Mouse (Mus musculus): Measurements from ENCODE around the gene Klc2. TPM values are rescaled to one million over a fixed set of nuclear protein-coding genes. Genes with fewer than 3 reads are reported as not detected.

Gene Klc2
- polyA plus RNA-seq, 1 experiment: 17.2 TPM

DNA sequence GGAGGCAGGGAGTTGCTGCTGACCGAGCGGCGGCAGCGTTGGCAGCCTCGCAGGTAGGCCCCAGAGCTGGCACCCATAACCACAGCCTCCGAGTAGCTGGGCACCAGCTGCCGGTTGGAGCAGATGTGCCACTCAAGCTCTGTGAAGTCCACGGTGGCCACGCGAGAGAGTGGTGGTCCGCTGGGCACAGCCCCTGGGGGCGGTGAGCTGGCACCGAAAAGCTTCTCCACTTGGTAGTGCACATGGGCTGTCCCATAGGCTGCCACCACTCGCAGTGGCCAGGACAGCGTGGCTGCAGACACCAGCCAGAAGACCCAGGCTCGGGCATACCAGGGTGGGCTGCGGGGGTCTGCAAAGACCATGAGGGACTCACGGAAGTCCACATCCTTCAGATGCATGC, 36.4 kb downstream of the Klc2 start:
- Histone ChIP-seq H3K4me1 (peaks cover 21% of the 10 kb centered on the region), H3K27me3 (replicated peaks) (peaks cover 71% of the 10 kb centered on the region), H3K4me3 (replicated peaks) (no peak overlapping the region), H3K9me3 (no peaks in the 10 kb centered on the region), H3K36me3 (replicated peaks; ENCODE audit: low read length) (no peaks in the 10 kb centered on the region)
- TF ChIP-seq FLI1 (IDR thresholded peaks at IDR 0.05; ENCODE audit: low read length) (no peak), GATA1 (IDR thresholded peaks at IDR 0.05; ENCODE audit: borderline replicate concordance, low read length) (no peak)

GRCm38 (mm10) chr19:5079279-5079678, 39.1 kb downstream of the Klc2 start:
- Histone ChIP-seq H3K9me3 (peaks cover 5% of the 10 kb centered on the region), H3K27me3 (replicated peaks) (peaks cover 65% of the 10 kb centered on the region)

DNA sequence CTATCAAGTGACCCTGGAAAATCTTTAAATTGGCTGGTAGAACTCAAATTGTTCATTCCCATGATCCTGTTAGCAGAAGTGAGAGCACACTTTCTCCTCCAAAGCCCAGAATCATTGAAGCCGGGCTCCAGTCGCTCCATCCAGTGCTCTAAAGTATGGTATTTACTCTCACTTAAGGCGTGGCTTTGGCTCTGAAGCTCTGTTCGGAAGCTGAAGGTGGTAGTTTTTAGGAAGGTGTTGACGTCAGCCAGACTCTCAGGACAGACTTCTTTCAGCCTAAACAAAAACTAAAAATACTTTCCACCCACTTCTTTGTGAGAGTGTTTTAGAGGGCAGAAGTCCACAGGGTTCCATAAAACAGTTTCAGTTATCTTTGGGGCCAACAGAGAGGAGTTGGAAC, 44.8 kb downstream of the Klc2 start:
- Histone ChIP-seq H3K9me3 (peaks cover 5% of the 10 kb centered on the region), H3K4me1 (peaks cover 34% of the 10 kb centered on the region), H3K36me3 (replicated peaks; ENCODE audit: low read length) (no peaks in the 10 kb centered on the region), H3K4me3 (replicated peaks) (no peak overlapping the region), H3K27me3 (replicated peaks) (peaks cover 60% of the 10 kb centered on the region)
- TF ChIP-seq GATA1 (IDR thresholded peaks at IDR 0.05; ENCODE audit: borderline replicate concordance, low read length) (no peak), FLI1 (IDR thresholded peaks at IDR 0.05; ENCODE audit: low read length) (no peak)

More at GRCm38 (mm10) chr19:5079279-5079678, 39.1 kb downstream of the Klc2 start:
- Histone ChIP-seq H3K4me3 (replicated peaks) (no peak overlapping the region), H3K36me3 (replicated peaks; ENCODE audit: low read length) (no peaks in the 10 kb centered on the region), H3K4me1 (peaks cover 10% of the 10 kb centered on the region; the same call in 1 of the 2 replicates)
- TF ChIP-seq GATA1 (IDR thresholded peaks at IDR 0.05; ENCODE audit: borderline replicate concordance, low read length): no peak

- Histone ChIP-seq H3K4me1 (peaks cover 39% of the 10 kb centered on the region), H3K4me3 (replicated peaks) (peak overlapping the region; percentile 92), H3K27me3 (replicated peaks) (peaks cover 61% of the 10 kb centered on the region), H3K9me3 (peaks cover 5% of the 10 kb centered on the region), H3K36me3 (replicated peaks; ENCODE audit: low read length) (no peaks in the 10 kb centered on the region)
- TF ChIP-seq FLI1 (IDR thresholded peaks at IDR 0.05; ENCODE audit: low read length): no peak
- TF ChIP-seq GATA1 (IDR thresholded peaks at IDR 0.05; ENCODE audit: borderline replicate concordance, low read length): no peak
These were observed 45.3 kb downstream of the Klc2 start for GRCm38 (mm10) chr19:5073028-5073427.

DNA sequence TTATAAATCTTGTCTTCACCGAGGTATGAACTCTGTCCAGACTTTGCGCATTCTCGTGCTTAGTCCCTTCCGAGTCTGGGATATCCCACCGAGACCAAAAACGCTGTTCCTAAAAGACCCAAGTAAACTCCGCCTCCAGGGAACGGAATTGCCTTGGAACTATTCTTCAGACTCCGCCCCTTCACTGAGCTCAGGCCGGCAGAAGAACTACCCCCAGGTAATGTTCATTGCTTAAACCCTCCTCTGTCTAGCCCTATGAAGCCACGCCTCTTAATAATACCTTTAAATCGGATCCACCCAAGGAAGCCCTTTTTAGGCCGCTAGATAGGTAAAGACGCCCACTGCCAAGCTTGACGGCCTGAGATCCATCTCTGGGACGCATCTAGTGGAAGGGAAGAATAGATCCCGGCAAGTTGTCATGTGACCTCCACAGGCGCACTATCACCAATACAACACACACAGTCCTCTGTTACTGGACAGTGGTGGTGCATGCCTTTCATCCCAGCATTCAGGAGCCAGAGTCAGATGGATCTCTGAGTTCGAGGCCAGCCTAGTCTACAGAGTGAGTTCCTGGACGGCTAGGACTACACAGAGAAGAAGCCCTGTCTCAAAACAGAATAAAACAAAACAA, 45.9 kb downstream of the Klc2 start:
- Histone ChIP-seq H3K9me3 (peaks cover 5% of the 10 kb centered on the region), H3K27me3 (replicated peaks) (peaks cover 65% of the 10 kb centered on the region), H3K36me3 (replicated peaks; ENCODE audit: low read length) (no peaks in the 10 kb centered on the region), H3K4me3 (replicated peaks) (peak overlapping the region; percentile 92), H3K4me1 (peaks cover 44% of the 10 kb centered on the region)
- TF ChIP-seq GATA1 (IDR thresholded peaks at IDR 0.05; ENCODE audit: borderline replicate concordance, low read length): no peak
- no peak for TF ChIP-seq FLI1 (IDR thresholded peaks at IDR 0.05; ENCODE audit: low read length)

GRCm38 (mm10) chr19:5071545-5072369, 46.6 kb downstream of the Klc2 start:
- TF ChIP-seq FLI1 (IDR thresholded peaks at IDR 0.05; ENCODE audit: low read length): no peak
- TF ChIP-seq GATA1 (IDR thresholded peaks at IDR 0.05; ENCODE audit: borderline replicate concordance, low read length): no peak
- peak overlapping the region; percentile 92 for H3K4me3 ChIP-seq (replicated peaks)
- no peaks in the 10 kb centered on the region for H3K36me3 ChIP-seq (replicated peaks; ENCODE audit: low read length)
- H3K4me1 ChIP-seq: peaks cover 52% of the 10 kb centered on the region
- peaks cover 73% of the 10 kb centered on the region for H3K27me3 ChIP-seq (replicated peaks)
- H3K9me3 ChIP-seq: peaks cover 5% of the 10 kb centered on the region

- H3K36me3 ChIP-seq (replicated peaks; ENCODE audit: low read length): no peaks in the 10 kb centered on the region
- peaks cover 67% of the 10 kb centered on the region for H3K27me3 ChIP-seq (replicated peaks)
- peaks cover 53% of the 10 kb centered on the region for H3K4me1 ChIP-seq
- TF ChIP-seq FLI1 (IDR thresholded peaks at IDR 0.05; ENCODE audit: low read length): no peak
- no peak for TF ChIP-seq GATA1 (IDR thresholded peaks at IDR 0.05; ENCODE audit: borderline replicate concordance, low read length)
- no peaks in the 10 kb centered on the region for H3K9me3 ChIP-seq
- no peak overlapping the region for H3K4me3 ChIP-seq (replicated peaks)
These were observed 47.3 kb downstream of the Klc2 start for GRCm38 (mm10) chr19:5071077-5071476.

- Histone ChIP-seq H3K4me3 (replicated peaks) (no peak overlapping the region), H3K9me3 (no peaks in the 10 kb centered on the region), H3K27me3 (replicated peaks) (peaks cover 71% of the 10 kb centered on the region), H3K36me3 (replicated peaks; ENCODE audit: low read length) (no peaks in the 10 kb centered on the region), H3K4me1 (peaks cover 60% of the 10 kb centered on the region)
- no peak for TF ChIP-seq FLI1 (IDR thresholded peaks at IDR 0.05; ENCODE audit: low read length)
- TF ChIP-seq GATA1 (IDR thresholded peaks at IDR 0.05; ENCODE audit: borderline replicate concordance, low read length): no peak
These were observed 48.4 kb downstream of the Klc2 start for GRCm38 (mm10) chr19:5069978-5070377.

DNA sequence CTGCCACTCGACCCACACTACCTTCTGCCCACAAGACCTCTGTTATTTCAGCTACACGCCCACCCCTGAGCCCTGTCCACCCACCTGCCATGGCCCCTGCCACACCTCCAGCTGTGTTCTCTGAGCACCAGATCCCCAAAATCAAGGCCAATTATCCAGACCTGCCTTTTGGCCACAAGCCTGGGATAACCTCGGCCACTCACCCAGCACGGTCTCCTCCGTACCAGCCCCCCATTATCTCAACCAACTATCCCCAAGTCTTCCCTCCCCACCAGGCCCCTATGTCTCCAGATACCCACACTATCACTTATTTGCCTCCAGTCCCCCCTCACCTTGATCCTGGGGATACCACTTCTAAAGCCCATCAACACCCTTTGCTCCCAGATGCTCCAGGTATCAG, 48.9 kb downstream of the Klc2 start:
- H3K4me1 ChIP-seq: peaks cover 59% of the 10 kb centered on the region
- H3K27me3 ChIP-seq (replicated peaks): peaks cover 72% of the 10 kb centered on the region
- H3K4me3 ChIP-seq (replicated peaks): no peak overlapping the region
- no peaks in the 10 kb centered on the region for H3K36me3 ChIP-seq (replicated peaks; ENCODE audit: low read length)
- no peaks in the 10 kb centered on the region for H3K9me3 ChIP-seq
- TF ChIP-seq GATA1 (IDR thresholded peaks at IDR 0.05; ENCODE audit: borderline replicate concordance, low read length): no peak
- no peak for TF ChIP-seq FLI1 (IDR thresholded peaks at IDR 0.05; ENCODE audit: low read length)

Data from megakaryocyte, embryonic 14.5 days (primary cell).